Mouse (Mus musculus) cerebellum, adult 9-10 months (tissue): Measurements from ENCODE around the gene Tnnc1.

Experiments used
- DNase-seq: peaks from one replicate; pipeline ENCODE4 v3.0.0; 2022

Gene Tnnc1

GRCm38 (mm10) chr14:31215157-31216002, 7.3 kb downstream of the Tnnc1 start:
- DNase-seq, result peak; percentile 87

GRCm38 (mm10) chr14:31216846-31217245, 8.7 kb downstream of the Tnnc1 start, which contains the start of gene Nisch:
Nisch (minus strand) TSS chr14:31216946.
- DNase-seq, result peak; percentile 22

GRCm38 (mm10) chr14:31217666-31218065, 9.6 kb downstream of the Tnnc1 start, which contains the start of gene Sema3g:
Sema3g (plus strand) TSS chr14:31217860.
- peak; percentile 86 for DNase-seq

GRCm38 (mm10) chr14:31226978-31227377, 18.9 kb downstream of the Tnnc1 start:
- no peak for DNase-seq

- no peak for DNase-seq
Observed at GRCm38 (mm10) chr14:31228234-31228633, 20.1 kb downstream of the Tnnc1 start.

- DNase-seq, result no peak
Observed at GRCm38 (mm10) chr14:31230442-31230841, 22.3 kb downstream of the Tnnc1 start.

- no peak for DNase-seq
Observed at GRCm38 (mm10) chr14:31232404-31233069, 24.4 kb downstream of the Tnnc1 start.

- DNase-seq, result no peak
Observed at GRCm38 (mm10) chr14:31233070-31233995, 25.2 kb downstream of the Tnnc1 start.

- DNase-seq, result peak; percentile 87
Observed at GRCm38 (mm10) chr14:31233996-31234591, 26.0 kb downstream of the Tnnc1 start.

- no peak for DNase-seq
Observed at GRCm38 (mm10) chr14:31237101-31237882, 29.2 kb downstream of the Tnnc1 start.

- no peak for DNase-seq
Observed at GRCm38 (mm10) chr14:31240528-31240927, 32.4 kb downstream of the Tnnc1 start.

- no peak for DNase-seq
Observed at GRCm38 (mm10) chr14:31244777-31245176, 36.7 kb downstream of the Tnnc1 start.

- DNase-seq, result no peak
Observed at GRCm38 (mm10) chr14:31245946-31246345, 37.8 kb downstream of the Tnnc1 start.

GRCm38 (mm10) chr14:31248396-31248795, 40.3 kb downstream of the Tnnc1 start:
- DNase-seq, result no peak

GRCm38 (mm10) chr14:31250222-31251083, 42.3 kb downstream of the Tnnc1 start:
- DNase-seq, result no peak

- peak; percentile 94 for DNase-seq
Observed at GRCm38 (mm10) chr14:31251084-31251604, 43.0 kb downstream of the Tnnc1 start, which contains the start of the genes Phf7 and Bap1. Phf7 (minus strand) TSS chr14:31251317. Bap1 (plus strand) TSS chr14:31251450.

- no peak for DNase-seq
Observed at GRCm38 (mm10) chr14:31251626-31252025, 43.5 kb downstream of the Tnnc1 start.

- no peak for DNase-seq
Observed at GRCm38 (mm10) chr14:31252091-31252490, 44.0 kb downstream of the Tnnc1 start.

- DNase-seq, result no peak
Observed at GRCm38 (mm10) chr14:31258476-31259050, 50.5 kb downstream of the Tnnc1 start.

- no peak for DNase-seq
Observed at GRCm38 (mm10) chr14:31260374-31260773, 52.3 kb downstream of the Tnnc1 start.
